Mouse (Mus musculus): Measurements from ENCODE around the gene Gm10282.

Gene Gm10282

GRCm38 (mm10) chr8:72305210-72305905 lies at the start of gene Gm10282:
Gm10282 (minus strand) TSS chr8:72305260.
- no peak for DNase-seq

- DNase-seq = no peak
Measured at GRCm38 (mm10) chr8:72354272-72354671, 49.2 kb upstream of the Gm10282 start.

GRCm38 (mm10) chr8:72353700-72354045 lies 48.6 kb upstream of the Gm10282 start:
- DNase-seq = no peak

DNA sequence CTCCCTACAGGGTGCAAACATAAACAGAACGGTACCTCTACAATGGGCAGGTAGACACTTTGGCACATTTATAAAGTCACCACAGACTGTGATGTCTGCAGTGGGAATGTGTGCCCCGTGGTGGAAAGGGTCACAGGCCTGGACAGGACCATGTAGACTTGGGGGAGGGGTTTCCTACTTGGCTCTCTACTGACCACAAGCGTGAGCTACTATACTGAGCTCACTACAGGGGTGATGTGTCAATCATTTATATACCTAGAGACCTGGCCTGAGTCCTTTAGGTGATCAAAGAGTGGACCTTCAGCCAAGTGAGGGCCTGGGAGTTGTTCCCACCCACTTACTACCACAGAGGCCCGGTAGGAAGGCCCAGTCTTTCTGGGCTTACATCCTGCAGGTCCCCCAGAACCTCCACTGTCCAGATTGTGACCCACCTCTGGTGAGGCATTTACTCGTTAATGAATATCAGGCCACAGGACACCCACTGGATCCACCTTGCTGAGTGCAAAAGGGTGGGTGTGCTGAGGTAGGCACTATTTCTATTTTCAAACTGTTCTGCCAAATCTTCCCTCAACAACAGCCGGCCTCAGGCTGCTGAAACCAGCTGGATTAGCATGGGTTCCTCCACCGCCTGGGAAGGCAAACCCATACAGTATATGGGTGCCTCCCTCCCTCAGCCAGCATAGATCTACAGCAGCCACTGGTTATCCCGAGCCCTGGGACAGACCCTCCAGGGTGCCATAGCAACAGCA lies 48.1 kb upstream of the Gm10282 start:
- no peak for DNase-seq

DNA sequence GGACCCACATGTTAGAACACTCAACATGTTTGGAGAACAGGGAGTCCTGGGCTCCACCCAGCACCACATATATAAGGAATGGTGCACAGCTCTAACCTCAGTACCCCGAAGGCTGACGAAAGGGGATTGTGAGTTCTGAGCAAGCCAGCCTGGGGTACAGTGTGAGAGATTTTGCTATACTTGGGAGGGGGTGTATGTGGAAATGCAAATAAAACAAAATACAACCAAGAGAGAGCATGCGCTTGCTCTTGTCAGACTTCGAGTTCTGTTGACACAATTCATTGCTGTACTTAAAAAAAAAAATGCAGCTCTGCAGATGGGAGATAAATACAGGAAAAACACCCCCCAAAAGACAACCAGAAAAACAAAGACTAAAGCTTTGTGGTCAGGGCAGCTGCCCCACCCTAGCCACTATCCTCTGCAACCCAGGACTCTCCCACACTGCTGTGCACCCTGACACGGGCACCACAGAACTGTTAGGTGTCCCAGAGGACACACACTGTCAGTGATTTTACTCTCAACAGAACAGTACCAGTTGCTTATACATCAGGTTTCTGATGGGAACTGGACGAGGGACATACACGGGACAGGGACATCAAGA lies 46.4 kb upstream of the Gm10282 start:
- DNase-seq = no peak

GRCm38 (mm10) chr8:72350727-72351126 lies 45.7 kb upstream of the Gm10282 start:
- DNase-seq = no peak

DNA sequence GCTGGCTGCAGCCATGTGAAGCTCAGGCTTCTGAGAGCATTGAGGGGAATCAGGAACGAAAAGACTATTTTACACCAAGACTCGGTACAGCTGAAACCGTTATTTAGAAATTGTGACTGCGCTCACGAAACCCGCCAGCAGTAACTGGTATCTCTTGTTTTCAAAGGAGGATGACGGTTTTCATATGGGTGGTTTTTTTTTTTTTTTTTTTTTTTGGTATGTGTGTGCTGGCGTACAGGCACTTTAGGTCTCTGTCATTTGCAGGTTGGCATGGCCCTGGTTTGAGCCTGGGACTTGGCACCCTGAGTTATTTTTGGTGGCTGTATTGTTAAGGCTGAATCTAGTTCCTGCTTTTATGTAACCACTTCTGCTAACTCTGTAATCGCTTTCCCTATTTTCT lies 44.8 kb upstream of the Gm10282 start:
- no peak for DNase-seq

GRCm38 (mm10) chr8:72348956-72349355 lies 43.9 kb upstream of the Gm10282 start:
- no peak for DNase-seq

GRCm38 (mm10) chr8:72348114-72348513 lies 43.1 kb upstream of the Gm10282 start:
- DNase-seq = no peak

DNA sequence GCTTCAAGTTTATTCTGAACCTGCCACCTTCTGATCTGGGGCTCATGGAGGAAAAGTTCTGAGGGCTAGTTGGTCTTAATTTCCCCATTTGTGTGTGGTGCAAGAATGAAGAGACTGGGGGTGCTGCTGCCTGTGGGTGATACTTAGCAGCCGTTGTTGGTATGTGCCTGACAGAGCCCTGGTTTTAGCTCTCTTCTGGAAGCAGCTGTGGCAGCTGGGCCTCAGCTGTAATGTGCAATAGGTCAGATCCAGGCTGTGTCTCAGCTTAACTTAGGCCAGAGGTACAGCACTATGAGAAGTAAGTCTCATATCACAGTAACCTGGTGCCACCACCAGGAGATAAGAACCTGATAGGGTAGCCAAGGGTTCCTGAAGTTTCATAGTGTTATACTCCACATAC lies 42.5 kb upstream of the Gm10282 start:
- no peak for DNase-seq

DNA sequence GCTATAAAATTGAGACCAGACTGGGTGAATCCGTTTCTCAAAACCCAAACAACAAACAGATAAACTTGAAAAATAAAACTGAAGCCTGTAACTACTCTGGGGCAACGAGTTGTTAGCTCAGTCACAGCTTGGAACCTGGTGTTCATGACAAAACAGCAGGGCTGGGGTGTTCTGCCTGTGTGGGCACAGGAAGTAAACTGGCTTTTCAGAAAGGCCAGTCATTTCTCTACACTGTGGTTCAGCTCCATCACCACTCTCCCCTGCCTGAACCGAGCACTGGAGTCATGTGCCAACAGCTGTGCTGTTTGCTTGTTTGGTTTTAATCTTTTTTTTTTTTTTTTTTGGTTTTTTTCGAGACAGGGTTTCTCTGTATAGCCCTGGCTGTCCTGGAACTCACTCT lies 38.7 kb upstream of the Gm10282 start:
- DNase-seq = no peak

GRCm38 (mm10) chr8:72342556-72343300 lies 37.7 kb upstream of the Gm10282 start:
- no peak for DNase-seq

DNA sequence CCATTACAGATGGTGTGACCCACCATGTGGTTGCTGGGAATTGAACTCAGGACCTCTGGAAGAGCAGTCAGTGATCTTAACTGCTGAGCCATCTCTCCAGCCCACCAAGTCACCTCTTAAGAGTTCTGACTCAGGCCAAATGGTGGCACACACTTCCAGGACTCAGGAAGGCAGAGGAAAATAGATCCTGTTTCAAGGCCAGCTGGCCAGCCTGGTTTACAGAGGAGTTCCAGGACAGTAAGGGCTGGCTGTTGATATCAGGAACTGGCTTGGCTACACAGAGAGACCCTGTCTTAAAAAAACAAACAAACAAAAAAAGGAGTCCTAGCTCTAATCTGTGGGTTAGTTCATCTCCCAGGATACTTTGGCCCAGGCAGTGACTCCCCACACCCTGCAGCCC lies 32.0 kb upstream of the Gm10282 start:
- no peak for DNase-seq

GRCm38 (mm10) chr8:72336273-72336672 lies 31.2 kb upstream of the Gm10282 start:
- no peak for DNase-seq

GRCm38 (mm10) chr8:72334144-72334641 lies 29.1 kb upstream of the Gm10282 start:
- DNase-seq = no peak

- no peak for DNase-seq
Measured at GRCm38 (mm10) chr8:72333429-72334143, 28.5 kb upstream of the Gm10282 start.

- DNase-seq = no peak
Measured at GRCm38 (mm10) chr8:72331631-72332030, 26.6 kb upstream of the Gm10282 start.

DNA sequence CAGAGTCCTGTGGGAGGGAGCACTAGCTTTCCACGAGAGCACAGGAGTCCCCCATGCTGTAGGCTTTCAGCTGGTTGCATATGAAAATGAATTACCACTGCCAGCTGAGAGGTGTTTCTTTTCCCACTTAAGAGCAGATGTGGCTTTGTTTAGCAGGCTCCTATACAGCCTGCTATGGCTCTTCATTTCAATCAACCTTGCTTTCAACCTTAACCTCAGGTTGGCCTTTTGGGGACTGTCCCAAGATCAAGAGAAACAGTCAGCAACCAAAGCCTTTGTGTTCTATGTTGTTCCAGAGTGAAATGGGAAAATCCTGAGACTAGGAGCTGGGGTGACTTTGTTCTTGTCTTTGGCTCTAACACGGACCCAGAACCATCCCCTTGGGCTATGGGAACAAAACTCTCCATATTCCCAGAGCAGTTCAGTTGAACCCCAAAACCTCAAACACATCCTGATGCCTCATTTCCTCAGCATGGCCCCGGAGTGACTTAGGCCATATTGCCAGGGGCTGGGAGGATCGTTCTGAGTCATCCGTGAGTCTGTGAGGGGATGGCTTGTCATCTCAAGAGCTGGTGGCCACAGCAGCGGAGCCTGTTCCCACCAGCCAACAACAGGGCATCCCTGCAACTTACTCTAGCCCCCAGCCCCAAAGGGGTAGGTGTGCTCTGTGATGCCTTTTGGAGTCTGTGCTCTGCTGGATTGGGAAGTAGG lies 25.9 kb upstream of the Gm10282 start:
- no peak for DNase-seq

GRCm38 (mm10) chr8:72329116-72329515 lies 24.1 kb upstream of the Gm10282 start:
- no peak for DNase-seq

DNA sequence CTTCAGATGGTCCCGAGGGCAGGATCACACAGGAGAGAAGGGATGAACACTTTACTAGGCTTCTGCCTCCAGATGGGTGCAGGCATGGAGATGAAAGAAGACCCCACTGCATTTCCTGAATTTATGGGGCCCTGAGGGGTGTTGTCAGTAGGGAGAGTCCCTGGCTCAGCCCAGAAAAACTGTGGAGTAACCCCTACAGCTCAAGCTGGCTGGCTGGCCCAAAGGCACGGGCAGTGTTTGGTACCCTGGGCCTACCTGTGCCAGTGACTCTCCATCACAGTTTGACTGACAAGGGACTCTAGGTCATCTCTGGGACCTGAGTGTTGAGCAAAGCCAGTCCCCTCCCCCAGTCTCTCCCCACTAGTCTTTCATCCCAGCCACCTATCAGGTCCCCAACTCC lies 19.6 kb upstream of the Gm10282 start:
- no peak for DNase-seq

DNA sequence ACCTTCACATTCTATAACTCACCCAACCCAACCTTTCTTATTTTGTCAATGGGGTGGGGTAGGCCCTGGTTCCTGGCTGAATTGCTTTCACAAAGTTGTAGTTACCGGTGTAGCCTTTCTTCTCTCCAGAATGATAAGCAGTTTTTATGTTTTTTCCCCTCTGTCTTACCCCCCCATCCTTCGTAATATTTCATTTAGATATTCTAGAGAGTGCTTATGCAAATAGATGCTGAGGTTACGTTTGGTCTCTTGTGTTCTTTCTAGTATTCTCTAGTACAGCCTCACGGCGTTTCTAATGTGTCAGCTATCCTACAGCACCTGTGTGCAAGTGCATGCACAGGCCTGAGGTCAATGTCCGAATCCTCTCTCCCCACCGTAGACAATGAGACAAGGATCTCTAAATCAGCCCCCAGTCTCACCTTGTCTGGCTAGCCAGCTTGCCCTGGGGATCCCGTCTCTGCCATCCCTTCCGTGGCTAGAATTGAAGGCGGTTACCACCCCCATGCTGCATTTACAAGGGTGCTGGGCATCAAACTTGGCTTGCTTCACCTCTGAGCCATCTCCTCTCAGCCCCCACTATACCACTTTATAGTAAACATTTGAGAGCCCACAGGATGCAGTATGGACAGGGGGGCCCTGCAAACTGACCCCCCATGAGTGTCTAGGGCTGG lies 19.1 kb upstream of the Gm10282 start:
- no peak for DNase-seq

Measured in cerebellum, adult 11 months (tissue).